Mouse (Mus musculus) brain, embryonic 18.5 days (tissue): ENCODE data around the gene Nkx2-5.

ENCODE experiments used
- DNase-seq: peaks from one replicate; pipeline ENCODE4 v3.0.0-alpha.2; 2012; ENCODE audit warnings: low read depth, low spot score

Nkx2-5 gene

GRCm38 (mm10) chr17:26836786-26837545, 7.8 kb downstream of the Nkx2-5 start:
- no peak for DNase-seq

GRCm38 (mm10) chr17:26836377-26836776, 8.4 kb downstream of the Nkx2-5 start:
- DNase-seq, result no peak

DNA sequence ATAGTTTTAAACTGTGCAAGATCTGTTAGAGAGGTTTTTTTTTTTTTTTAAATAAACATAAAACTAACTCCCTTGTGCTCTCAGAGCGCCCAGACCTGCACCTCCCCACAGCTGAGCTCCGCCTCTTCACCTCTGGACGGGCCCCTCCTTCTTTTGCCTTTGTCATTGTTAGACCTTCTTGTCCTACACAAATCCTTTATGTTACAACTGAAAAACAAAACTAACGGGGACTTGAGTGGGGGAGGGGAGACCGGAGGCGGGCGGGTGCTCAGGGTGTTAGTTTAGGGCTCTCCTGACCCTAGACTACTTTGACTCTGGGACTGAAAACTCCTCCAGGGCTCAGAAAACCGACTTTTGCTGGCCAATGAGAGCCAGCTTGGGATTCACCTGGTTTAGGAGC, 8.9 kb downstream of the Nkx2-5 start:
- no peak for DNase-seq

DNA sequence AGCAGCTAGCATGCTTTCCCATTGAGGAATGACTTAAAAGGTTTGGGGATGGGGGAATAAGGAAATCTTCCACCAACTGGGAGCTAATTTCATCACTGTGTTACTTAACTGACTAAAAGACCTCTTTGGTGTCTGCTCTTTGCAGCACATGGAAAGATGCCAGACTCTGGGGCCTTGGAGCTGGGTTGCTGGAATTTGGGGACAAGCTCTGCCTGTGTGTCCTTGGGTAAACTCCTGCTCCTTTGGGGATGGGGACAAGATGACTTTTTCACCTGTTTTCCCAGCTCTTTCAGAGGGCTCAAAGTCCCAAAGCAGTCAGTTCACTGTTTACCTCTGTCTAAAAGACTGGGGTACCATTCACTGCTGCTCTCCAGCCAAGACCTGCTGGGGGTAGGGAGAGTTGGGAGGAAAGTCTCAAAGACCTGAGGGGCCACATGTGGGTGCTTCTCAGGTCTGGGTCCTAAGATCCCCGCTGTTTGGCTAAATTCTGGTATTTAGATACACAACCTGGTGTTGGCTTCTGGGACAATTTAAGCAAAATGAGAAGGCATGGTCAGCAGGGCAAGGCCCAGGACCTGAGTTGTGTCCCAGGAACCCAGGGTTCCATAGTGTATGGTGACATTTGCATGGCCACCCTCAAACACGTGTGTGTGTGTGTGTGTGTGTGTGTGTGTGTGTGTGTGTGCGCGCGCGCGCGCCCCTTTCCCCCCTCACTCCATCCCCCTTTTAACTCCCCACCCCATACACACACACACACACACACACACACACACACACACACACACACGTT, 9.6 kb downstream of the Nkx2-5 start:
- DNase-seq, result no peak

DNA sequence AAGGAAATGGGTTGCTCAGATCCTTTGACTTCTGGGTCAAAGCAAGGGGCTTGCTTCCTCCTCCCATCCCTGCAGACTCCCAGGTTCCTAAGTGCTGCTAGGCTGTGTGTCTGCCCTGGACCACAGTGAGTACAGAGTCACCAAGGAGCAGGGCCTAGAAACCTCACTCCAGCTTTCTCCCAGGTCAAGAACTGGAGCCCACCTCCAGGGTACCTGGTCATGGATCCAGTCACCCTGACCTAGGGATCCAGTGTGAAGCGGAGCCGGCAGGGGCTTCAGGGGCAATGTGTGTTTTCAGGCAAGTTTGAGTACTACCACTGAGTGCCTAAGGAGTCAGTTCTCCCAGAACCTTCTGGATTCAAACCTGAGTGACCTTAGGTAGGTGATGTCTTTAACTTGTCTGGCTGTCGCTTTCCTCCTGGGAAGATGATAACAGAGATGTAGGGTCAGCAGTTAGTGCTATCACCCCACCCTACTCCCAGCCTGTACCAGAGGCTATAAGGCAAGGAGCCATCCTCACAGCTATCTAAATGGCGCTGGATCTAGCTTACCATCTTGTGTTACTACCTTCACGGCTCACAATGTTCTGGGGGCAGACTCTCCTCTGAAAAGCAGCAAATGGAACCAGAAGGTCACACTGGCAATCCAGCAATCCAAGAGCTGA, 10.4 kb downstream of the Nkx2-5 start:
- no peak for DNase-seq

GRCm38 (mm10) chr17:26833806-26834205, 11.0 kb downstream of the Nkx2-5 start:
- DNase-seq, result no peak

DNA sequence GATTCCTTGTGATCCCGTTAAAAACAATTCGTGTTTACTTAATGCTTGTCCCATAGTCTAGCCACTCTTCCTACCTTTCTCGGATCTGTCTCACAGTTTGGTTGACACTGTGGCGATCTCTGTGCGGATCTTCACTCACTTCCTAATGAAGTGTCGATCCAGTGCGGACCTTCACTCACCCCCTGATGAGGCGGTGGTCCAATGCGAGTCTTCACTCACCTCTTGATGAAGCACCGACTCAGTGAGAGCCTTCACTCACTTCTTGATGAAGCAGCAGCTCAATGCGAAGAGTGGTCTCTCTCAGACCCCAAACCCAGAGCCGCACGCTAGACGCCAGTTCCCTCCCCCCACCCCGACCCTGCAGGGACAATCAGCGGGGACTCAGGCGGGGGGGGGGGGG, 18.7 kb downstream of the Nkx2-5 start:
- DNase-seq, result no peak

DNA sequence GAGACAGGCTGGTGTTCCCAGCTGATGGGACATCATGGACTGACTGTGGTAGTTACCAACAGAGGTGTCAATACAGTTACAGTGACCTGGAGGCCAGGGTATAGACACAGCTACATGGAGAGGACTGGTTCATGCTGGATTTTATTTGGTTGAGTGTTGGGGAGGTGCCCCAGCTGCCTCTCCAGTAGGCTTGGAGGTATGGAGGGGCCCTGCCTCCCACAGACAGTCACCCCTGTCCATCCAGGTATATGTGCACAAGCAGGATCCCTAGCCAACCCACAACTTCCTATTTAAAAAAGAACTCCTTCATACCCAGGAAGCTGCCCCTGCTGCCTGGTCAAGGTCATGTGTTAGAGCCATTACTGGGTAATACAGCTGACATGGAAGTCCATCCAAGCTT, 27.0 kb downstream of the Nkx2-5 start:
- DNase-seq, result no peak

GRCm38 (mm10) chr17:26816810-26817209, 28.0 kb downstream of the Nkx2-5 start:
- no peak for DNase-seq

DNA sequence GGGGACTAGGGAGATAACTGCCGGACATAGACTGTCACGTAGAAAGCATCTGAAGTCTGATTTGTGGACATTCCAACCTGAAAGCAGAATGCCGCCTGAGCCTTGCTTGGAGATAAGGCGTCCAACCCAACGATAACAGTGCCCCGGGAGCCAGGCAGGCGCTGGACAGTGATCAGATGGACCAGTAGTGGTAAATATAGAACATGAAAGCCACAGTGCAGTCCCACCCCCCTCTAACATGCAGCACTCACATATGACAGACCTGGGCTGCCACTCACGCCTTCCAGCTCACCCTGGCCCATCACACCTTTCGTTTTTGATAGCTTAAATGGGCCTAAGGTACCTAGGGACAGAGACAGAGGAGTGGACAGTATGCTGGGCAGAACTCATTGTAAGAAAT, 31.3 kb downstream of the Nkx2-5 start:
- DNase-seq, result no peak

GRCm38 (mm10) chr17:26812607-26813006, 32.2 kb downstream of the Nkx2-5 start:
- no peak for DNase-seq

DNA sequence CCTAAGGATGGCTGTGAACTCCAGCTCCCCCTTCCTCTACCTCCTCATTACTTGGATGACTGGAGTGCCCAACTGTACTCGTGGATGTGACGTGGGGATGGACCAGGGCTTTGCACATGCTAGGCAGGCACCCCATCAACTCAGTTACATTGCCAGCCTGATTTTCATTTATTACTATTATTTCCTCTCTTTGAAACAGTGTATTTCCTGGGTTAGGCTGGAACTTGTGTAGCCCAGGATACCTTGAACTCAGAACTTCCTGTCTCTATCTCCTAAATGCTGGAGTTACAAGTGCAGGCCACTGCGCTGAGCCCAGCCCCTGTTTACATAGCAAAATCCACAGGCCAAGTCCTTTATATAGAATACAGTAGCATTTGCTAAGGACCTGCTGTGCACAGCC, 41.9 kb downstream of the Nkx2-5 start:
- DNase-seq, result no peak

- no peak for DNase-seq
These were observed 47.3 kb downstream of the Nkx2-5 start for GRCm38 (mm10) chr17:26797379-26798128.

DNA sequence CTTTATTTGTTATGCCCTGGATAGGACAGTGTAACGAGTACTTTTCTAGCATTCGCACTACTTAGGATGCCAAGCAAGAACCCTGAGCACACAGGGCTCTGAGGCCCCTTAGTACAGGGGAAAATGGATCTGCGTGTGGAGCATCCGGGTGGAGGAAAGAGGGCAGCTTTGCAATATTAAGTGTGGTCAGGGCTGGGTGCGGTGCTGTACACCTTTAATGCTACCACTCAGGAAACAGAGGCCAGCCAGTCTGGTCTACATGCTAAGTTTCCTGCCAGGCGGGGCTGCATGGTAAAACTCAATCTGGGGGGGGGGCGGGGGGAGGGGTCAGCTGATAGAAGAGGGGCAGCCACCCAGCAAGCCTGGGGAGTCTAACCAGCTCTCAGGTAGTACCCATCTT, 49.4 kb downstream of the Nkx2-5 start:
- DNase-seq, result no peak

- no peak for DNase-seq
These were observed 50.1 kb downstream of the Nkx2-5 start for GRCm38 (mm10) chr17:26794744-26795143.

GRCm38 (mm10) chr17:26793068-26793765, 51.6 kb downstream of the Nkx2-5 start:
- no peak for DNase-seq

- DNase-seq, result no peak
These were observed 52.7 kb downstream of the Nkx2-5 start for GRCm38 (mm10) chr17:26792096-26792495.

- no peak for DNase-seq
These were observed 53.2 kb downstream of the Nkx2-5 start for GRCm38 (mm10) chr17:26791580-26791979.

- DNase-seq, result no peak
These were observed 54.3 kb downstream of the Nkx2-5 start for GRCm38 (mm10) chr17:26790269-26791214.
